10 mouse cellular contexts compared by ENCODE assay signal in the genomic region with DNA sequence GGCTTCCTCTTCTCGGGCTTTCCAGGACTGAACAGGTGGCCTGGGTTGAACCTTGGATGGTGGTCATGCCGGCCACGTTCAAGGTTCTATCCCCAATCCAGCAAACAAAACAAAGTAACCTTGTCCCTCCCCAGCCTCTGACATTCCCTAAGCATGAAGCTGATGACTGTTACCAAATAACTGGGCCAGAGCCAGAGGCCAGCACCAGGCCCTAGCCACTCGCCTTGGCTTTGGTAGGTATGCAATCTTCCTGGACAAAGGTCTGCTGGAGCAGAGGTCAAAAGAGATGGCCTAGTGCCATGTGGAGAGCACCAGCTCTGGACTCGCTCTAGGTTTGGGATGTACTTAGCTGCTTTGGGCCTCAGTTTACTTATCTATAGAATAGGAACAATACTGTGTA. TPM values are rescaled to one million over a fixed set of nuclear protein-coding genes. Genes with fewer than 3 reads are reported as not detected.
DNase-seq lines count a peak whose midpoint lies in the region; ATAC-seq and TF ChIP-seq lines count a peak whose summit lies in the region.
"Had no signal": no experiment of that assay in that cellular context is flagged by ENCODE, and none has a peak within 500 bp of the region (broad histone marks: within the 10 kb centered on the region; RNA-seq: fewer than 3 reads in every experiment).

No protein-coding gene starts in this region.

- no peaks in the 10 kb centered on the region for H3K36me3 ChIP-seq in kidney, adult 2 months (ENCODE audit: control insufficient read depth, insufficient read depth, low read length)
- H3K36me3 ChIP-seq in kidney, embryonic 16.5 days (ENCODE audit: insufficient read depth, low read length): no peaks in the 10 kb centered on the region
- H3K36me3 ChIP-seq in embryonic facial prominence, embryonic 12.5 days: peaks cover 54% of the 10 kb centered on the region
- H3K36me3 ChIP-seq in hindbrain, postnatal 0 days (ENCODE audit: insufficient read depth, low read length): no peaks in the 10 kb centered on the region; the same call in 1 of the 2 replicates
- peaks cover 3% of the 10 kb centered on the region; the same call in 1 of the 2 replicates for H3K36me3 ChIP-seq in midbrain, embryonic 15.5 days (replicated peaks)

- no peak for ATAC-seq in kidney, embryonic 16.5 days (ENCODE audit: low FRiP score, low TSS enrichment)
- no peak for ATAC-seq in embryonic facial prominence, embryonic 12.5 days (ENCODE audit: insufficient number of reproducible peaks, insufficient read depth, low FRiP score, low TSS enrichment)
- no peak for ATAC-seq in hindbrain, postnatal 0 days
- ATAC-seq in midbrain, embryonic 15.5 days (replicated peaks): no peak
- ATAC-seq: inflammation-experienced regulatory T-cells, adult 6 months had no signal

- H3K27me3 ChIP-seq in kidney, adult 2 months (replicated peaks; ENCODE audit: control insufficient read depth, insufficient read depth, low read length): no peaks in the 10 kb centered on the region
- H3K27me3 ChIP-seq in kidney, embryonic 16.5 days (ENCODE audit: insufficient read depth, low read length): no peaks in the 10 kb centered on the region
- no peaks in the 10 kb centered on the region for H3K27me3 ChIP-seq in embryonic facial prominence, embryonic 12.5 days
- H3K27me3 ChIP-seq in hindbrain, postnatal 0 days (ENCODE audit: insufficient read depth, low read length): no peaks in the 10 kb centered on the region
- H3K27me3 ChIP-seq in midbrain, embryonic 15.5 days (replicated peaks): no peaks in the 10 kb centered on the region

- H3K9me3 ChIP-seq in kidney, embryonic 16.5 days (ENCODE audit: low read length): no peaks in the 10 kb centered on the region
- no peaks in the 10 kb centered on the region for H3K9me3 ChIP-seq in embryonic facial prominence, embryonic 12.5 days
- H3K9me3 ChIP-seq in hindbrain, postnatal 0 days (ENCODE audit: low read length): no peaks in the 10 kb centered on the region
- no peaks in the 10 kb centered on the region for H3K9me3 ChIP-seq in midbrain, embryonic 15.5 days

- H3K4me1 ChIP-seq in kidney, adult 2 months (ENCODE audit: control insufficient read depth, insufficient read depth, low read length): peaks cover 47% of the 10 kb centered on the region
- peaks cover 56% of the 10 kb centered on the region for H3K4me1 ChIP-seq in kidney, embryonic 16.5 days (ENCODE audit: insufficient read depth, low read length)
- peaks cover 67% of the 10 kb centered on the region for H3K4me1 ChIP-seq in embryonic facial prominence, embryonic 12.5 days
- peaks cover 41% of the 10 kb centered on the region for H3K4me1 ChIP-seq in hindbrain, postnatal 0 days (ENCODE audit: insufficient read depth, low read length)
- H3K4me1 ChIP-seq in midbrain, embryonic 15.5 days: peaks cover 74% of the 10 kb centered on the region

- no peak for TF ChIP-seq CTCF in kidney, adult 2 months (conservative IDR thresholded peaks at IDR 0.05; ENCODE audit: insufficient read depth, insufficient read length, low read depth, low read length)
- TF ChIP-seq CTCF in hindbrain, postnatal 0 days (IDR thresholded peaks at IDR 0.05; ENCODE audit: low read depth): no peak

- TF ChIP-seq POLR2A in kidney, adult 2 months (IDR thresholded peaks at IDR 0.05; ENCODE audit: low read depth, low read length): no peak

- H3K27ac ChIP-seq in kidney, adult 2 months (ENCODE audit: insufficient read depth, low read depth, low read length): peak overlapping the region; percentile 58
- H3K27ac ChIP-seq in kidney, embryonic 16.5 days (ENCODE audit: low read length): no peak overlapping the region
- no peak overlapping the region for H3K27ac ChIP-seq in embryonic facial prominence, embryonic 12.5 days
- H3K27ac ChIP-seq in hindbrain, postnatal 0 days: 0 out of 2 replicates have a peak overlapping the region, but pooled peaks have one; percentile 96
- H3K27ac ChIP-seq in midbrain, embryonic 15.5 days: no peak overlapping the region
- H3K27ac ChIP-seq: stomach, postnatal 0 days had no signal

- 55% methylated on average over 5 of the region's 5 CpGs for WGBS in kidney, adult 2 months
- 71% methylated on average over 5 of the region's 5 CpGs for WGBS in kidney, embryonic 16.5 days
- WGBS in embryonic facial prominence, embryonic 12.5 days: 85% methylated on average over 5 of the region's 5 CpGs
- whole genome bisulfite sequencing in hindbrain, postnatal 0 days: 73% methylated on average over 5 of the region's 5 CpGs
- 94% methylated on average over 5 of the region's 5 CpGs for WGBS in midbrain, embryonic 15.5 days

- peak; percentile 95 for DNase-seq in kidney, adult 2 months
- DNase-seq in hindbrain, postnatal 0 days (ENCODE audit: low spot score): no peak
- DNase-seq in thymus, postnatal 0 days (ENCODE audit: low spot score): no peak
- no peak for DNase-seq in layer of hippocampus, adult 9-11 months
- no peak for DNase-seq in spleen, adult 12 weeks (ENCODE audit: low spot score)

- H3K4me3 ChIP-seq in kidney, adult 2 months (ENCODE audit: insufficient read depth, low read depth, low read length): no peak overlapping the region
- H3K4me3 ChIP-seq in kidney, embryonic 16.5 days (ENCODE audit: low read length): no peak overlapping the region
- H3K4me3 ChIP-seq in embryonic facial prominence, embryonic 12.5 days: peak overlapping the region; percentile 99
- peak overlapping the region; percentile 86 for H3K4me3 ChIP-seq in hindbrain, postnatal 0 days (ENCODE audit: low read length)
- peak overlapping the region; percentile 79 for H3K4me3 ChIP-seq in midbrain, embryonic 15.5 days

- no peak overlapping the region for H3K9ac ChIP-seq in kidney, embryonic 16.5 days (replicated peaks; ENCODE audit: low read length)
- H3K9ac ChIP-seq in embryonic facial prominence, embryonic 12.5 days: 0 out of 2 replicates have a peak overlapping the region, but pooled peaks have one; percentile 16
- H3K9ac ChIP-seq in hindbrain, postnatal 0 days (replicated peaks; ENCODE audit: low read length): peak overlapping the region; percentile 93
- H3K9ac ChIP-seq in midbrain, embryonic 15.5 days: peak overlapping the region; percentile 98

- no peak overlapping the region for H3K4me2 ChIP-seq in kidney, embryonic 16.5 days (replicated peaks; ENCODE audit: low read depth, low read length)
- peak overlapping the region; percentile 76 for H3K4me2 ChIP-seq in embryonic facial prominence, embryonic 12.5 days (replicated peaks)
- H3K4me2 ChIP-seq in hindbrain, postnatal 0 days (ENCODE audit: low read depth, low read length): peak overlapping the region; percentile 83
- peak overlapping the region; percentile 95 for H3K4me2 ChIP-seq in midbrain, embryonic 15.5 days

RNA-seq across cellular contexts. Expression of a gene that starts 3.3 kb away (rescaled TPM):
- polyA plus RNA-seq in kidney, adult 2 months (2012; rRNA removed): 29.2 and 31.5 TPM in 2 replicates
- polyA plus RNA-seq in kidney, embryonic 16.5 days (2015; fragmentation: Nextera tagmentation; extraction: Ambion mirVana): 25.9 and 29.7 TPM in 2 replicates
- polyA plus RNA-seq in embryonic facial prominence, embryonic 12.5 days (2016; fragmentation: Nextera tagmentation; extraction: Ambion mirVana): 130 and 138 TPM in 2 replicates
- total RNA-seq in hindbrain, postnatal 0 days (2014; rRNA removed): 530 and 565 TPM in 2 replicates
- polyA plus RNA-seq in hindbrain, postnatal 0 days (2015; fragmentation: Nextera tagmentation; extraction: Ambion mirVana): 138 and 161 TPM in 2 replicates
- 333 and 359 TPM in 2 replicates for polyA plus RNA-seq in midbrain, embryonic 15.5 days (2015; fragmentation: Nextera tagmentation; extraction: Ambion mirVana)
- polyA plus RNA-seq in thymus, postnatal 0 days (2015; fragmentation: Nextera tagmentation; extraction: Ambion mirVana): 17.9 and 19.1 TPM in 2 replicates

Comparison
In these comparisons a context has a peak if more than half of its experiments do, and no peak if none do; other contexts are left out.
1. H3K27ac ChIP-seq: peak in kidney, adult 2 months (single experiment) and hindbrain, postnatal 0 days (single experiment); none in kidney, embryonic 16.5 days (single experiment), embryonic facial prominence, embryonic 12.5 days (single experiment) and midbrain, embryonic 15.5 days (single experiment).
2. H3K4me3 ChIP-seq: peak in embryonic facial prominence, embryonic 12.5 days (single experiment), hindbrain, postnatal 0 days (single experiment) and midbrain, embryonic 15.5 days (single experiment); none in kidney, adult 2 months (single experiment) and kidney, embryonic 16.5 days (single experiment).